Mouse (Mus musculus) c-Kit-negative CD71-positive TER-119-positive erythroid progenitor cells, embryonic 14.5 days (primary cell): Measurements from ENCODE around the gene Gm5483.
"Not testable (repeated sequence)": the region's sequence is repeated elsewhere in the genome, so short reads cannot be mapped to it uniquely, and the experiment has no call there.

Experiments used
- DNase-seq: peaks from one replicate; pipeline ENCODE4 v3.0.0-alpha.2; 2013; ENCODE audit warnings: low read depth, low spot score

The Gm5483 gene

DNA sequence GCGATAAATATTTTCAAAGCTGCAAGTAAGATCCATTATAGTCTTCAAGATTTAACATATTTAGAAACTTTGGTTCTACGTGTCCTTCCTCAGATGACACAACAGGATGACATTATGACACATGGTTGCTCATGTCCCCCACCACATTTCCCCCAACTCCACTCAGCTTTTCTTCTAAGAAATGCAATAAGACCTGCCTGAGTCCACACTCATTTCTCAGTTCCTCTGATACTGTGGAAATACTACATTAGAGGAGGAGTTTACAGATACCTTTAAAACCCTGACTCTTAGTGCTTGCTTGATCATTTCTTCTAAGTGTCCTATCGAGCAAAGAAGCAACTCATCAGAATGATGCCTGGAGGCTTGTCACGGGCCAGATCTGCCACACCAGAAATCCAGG is at the start of gene Gm5483:
Gene Gm5483 (plus strand): TSS at position 301 of the 400 bp plus-strand sequence.
- DNase-seq: not testable (repeated sequence)

DNA sequence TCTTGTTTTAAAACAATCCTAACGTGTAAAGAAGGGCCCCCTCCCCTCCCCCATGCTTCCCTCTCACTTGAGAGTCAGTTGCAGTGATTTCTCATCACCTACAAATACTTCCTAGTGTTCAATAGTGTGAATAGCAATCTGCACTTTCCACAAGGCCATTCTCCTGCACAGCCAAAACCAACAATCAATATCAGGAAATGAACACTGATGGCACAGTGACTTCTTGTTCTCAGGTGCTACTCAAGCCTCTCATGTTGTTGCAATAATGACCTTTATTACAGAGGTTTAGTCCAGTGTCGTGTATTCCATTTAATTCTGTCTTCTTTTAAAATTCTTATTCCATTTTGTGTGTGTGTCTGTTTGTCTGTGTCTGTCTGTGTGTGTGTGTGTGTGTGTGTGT is 45.8 kb upstream of the Gm5483 start:
- DNase-seq: no peak

DNA sequence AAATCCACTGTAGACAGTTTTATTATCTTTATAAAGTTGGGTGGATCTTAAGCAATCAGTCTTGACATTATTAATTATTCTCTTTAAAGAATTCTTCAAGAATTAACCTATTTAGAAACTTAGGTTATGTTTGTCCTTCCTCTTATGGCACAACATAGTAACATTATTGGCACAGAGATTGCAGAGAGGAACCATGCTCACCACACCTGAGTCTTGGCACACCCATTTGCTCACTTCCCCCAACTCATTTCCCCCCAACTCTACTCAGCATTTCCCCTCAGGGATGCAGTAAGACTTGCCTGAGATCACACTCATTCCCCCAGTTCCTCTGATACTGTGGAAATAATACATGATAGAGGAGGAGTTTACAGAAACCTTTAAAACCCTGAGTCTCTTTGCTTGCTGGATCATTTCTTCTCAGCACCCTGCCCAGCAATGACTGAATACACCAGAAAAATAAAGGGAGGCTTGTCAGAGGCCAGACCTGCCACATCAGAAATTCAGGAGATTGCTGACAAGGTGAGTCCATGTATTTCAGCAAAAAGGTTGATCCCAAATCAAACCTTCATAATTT is 27.5 kb upstream of the Gm5483 start, which contains the start of gene Stfa2l1:
Gene Stfa2l1 (plus strand): TSS at position 410 of the 574 bp plus-strand sequence.
- no peak for DNase-seq

DNA sequence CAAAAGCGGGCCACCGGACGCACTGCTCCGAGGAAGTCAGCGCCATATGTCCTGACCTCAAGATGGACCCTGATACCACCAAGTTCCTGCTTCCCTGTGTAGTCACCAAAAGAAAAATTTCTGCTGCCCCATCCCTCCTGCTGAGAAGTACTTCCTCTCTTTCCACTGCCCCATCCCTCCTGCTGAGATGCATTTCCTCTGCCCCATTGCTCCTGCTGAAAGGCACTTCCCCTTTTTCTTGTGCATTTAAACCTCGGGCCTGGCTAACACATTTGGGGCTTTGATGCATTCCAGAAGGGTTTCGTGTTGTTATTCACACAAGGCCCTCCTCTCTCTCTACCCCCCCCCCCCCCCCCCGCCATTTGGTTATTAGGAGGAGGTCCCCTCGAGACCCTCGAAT is 16.2 kb upstream of the Gm5483 start:
- not testable (repeated sequence) for DNase-seq

DNA sequence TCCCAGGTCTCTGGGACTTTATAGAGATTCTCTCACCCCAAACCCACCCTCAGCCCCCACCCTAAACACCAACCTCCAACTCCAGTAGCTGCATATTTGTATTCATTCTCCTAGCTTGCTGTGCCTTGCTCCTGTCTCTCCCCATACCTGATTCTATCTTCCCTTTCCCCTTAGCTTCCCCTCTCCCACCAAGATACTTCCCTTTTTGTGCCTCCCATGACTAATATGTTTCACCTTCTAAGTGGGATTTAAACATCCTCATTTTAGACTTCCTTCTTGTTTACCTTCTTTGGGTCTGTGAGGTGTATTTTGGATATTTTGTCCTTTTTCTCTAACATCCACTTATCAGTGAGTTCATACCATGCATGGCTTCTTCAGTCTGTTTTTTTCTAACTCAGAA is 7.9 kb upstream of the Gm5483 start:
- DNase-seq: no peak

DNA sequence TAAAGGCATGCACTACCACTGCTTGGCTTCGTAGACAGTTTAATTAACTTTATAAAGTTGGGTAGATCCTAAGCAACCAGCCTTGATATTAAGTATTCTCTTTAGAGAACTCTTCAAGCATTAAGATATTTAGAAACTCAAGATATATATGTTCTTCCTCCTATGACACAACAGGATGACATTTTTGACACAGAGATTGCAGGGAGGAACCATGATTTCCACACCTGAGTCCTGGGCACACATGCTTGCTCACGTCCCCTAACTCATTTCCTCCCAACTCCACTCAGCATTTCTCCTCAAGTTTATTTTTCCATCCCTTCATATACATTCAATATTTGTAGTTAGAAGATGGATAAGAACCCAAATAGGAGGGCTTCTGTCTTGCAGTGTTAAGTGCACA is 4.1 kb upstream of the Gm5483 start:
- no peak for DNase-seq

DNA sequence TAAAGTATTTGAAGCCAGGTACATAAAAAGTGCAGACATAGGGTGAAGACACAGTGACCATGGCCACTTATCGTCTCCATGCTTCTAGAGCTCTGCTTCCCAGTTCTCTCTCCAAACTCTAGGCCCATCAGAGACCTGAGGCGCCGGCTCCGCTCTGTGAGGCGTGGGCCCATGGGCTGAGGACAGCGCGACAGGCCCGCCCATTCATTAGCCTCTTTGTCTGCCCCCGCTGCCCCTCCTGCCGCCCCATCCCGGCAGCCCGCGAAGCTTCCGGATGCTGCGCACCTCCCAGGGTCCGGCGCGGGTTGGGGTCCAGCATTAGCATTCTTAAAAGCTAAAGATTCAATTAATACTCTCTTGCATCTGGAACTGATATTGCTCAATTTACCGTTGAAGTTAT is 15.2 kb downstream of the Gm5483 start:
- DNase-seq: no peak

DNA sequence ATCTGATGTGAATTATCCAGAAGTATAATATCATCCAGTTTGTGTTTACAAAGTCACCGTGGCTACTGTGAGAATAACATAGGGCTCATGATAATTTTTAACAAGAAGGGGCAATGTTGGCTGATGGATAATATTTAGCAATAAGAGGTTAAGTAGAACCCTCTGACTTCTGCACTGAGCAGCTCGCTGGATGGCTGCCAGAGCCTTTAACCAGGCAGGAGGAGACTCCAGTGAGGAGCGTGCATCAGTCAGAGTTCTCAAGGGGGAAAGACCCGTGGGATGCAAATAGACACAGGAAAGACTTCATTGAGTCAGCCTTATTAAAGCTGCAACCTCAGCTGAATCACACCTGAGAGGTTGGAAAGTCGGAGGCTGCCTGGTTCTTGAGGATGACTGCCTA is 19.8 kb downstream of the Gm5483 start:
- no peak for DNase-seq

DNA sequence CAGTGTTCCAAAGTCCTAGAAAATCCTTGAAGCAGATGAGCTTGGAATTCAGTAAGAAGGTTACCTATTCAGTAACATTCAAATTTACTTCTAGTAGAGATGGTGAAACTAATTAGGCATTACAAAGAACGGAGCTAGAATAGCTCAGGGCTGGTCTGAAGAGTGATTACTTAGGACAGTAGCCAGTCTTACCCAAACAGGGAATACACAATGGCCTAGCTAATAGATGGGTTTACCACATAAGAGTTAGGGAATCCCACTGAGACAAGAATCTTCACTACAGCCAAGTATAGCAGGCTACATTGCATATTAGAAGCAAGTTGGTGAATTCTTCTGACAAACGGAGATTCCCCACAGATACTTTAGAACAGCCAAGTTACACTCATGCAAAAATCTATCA is 21.7 kb downstream of the Gm5483 start:
- not testable (repeated sequence) for DNase-seq

DNA sequence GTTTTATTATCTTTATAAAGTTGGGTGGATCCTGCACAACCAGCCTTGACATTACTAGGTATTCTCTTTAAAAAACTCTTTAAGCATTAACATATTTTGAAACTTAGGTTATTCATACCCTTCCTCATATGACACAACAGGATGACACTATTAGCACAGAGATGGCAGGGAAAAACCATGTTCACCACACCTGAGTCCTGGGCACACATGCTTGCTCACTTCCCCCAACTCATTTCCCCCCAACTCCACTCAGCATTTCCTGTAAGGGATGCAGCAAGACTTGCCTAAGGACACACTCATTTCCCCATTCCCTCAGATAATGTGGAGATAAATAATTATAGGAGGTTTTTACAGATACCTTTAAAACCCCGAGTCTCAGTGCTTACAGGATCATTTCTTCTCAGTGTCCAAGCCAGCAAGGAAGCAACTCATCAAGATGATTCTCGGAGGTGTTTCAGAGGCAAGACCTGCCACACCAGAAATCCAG is 26.0 kb downstream of the Gm5483 start, which contains the start of gene Gm5416:
Gene Gm5416 (plus strand): TSS at position 437 of the 487 bp plus-strand sequence.
- DNase-seq: no peak

DNA sequence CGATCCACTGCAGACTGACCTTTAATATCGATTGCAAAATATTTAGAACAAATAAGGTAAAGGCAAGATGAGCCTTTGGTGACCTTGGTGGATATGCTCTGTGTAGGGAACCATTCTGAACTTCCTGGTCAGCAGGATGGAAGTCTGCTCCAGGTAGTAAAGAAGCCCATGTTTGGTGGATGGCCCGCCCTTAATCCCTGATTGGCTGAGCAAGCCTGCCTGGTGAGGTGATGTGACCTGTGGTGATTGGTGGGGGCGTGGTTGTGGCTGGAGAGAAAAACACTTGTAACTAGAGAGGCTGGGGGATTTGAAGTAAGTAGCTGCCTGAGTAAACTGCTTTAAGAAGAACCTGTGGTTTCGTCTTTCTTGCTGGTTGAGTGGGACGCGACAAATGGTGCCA is 37.2 kb downstream of the Gm5483 start, which contains the start of gene 2010005H15Rik:
Gene 2010005H15Rik (plus strand): TSS at position 301 of the 400 bp plus-strand sequence.
- DNase-seq: not testable (repeated sequence)
